Mouse (Mus musculus) G1E (cell line): Measurements from ENCODE around the gene Scaf11. TPM values are rescaled to one million over a fixed set of nuclear protein-coding genes. Genes with fewer than 3 reads are reported as not detected.

Source experiments
- ATAC-seq: 2 replicates; pipeline ENCODE4 v1.8.0; 2016; ENCODE audit warnings: mild to moderate bottlenecking; ENCODE audit not compliant: insufficient number of reproducible peaks, poor library complexity, low FRiP score, severe bottlenecking; ENCODE audit errors: extremely low read depth
- DNase-seq: peaks from one replicate; pipeline ENCODE4 v3.0.0; 2012; ENCODE audit warnings: low spot score
- H3K27me3 ChIP-seq: 2 replicates; pipeline ENCODE4 v1.6.1; 2012; ENCODE audit warnings: mild to moderate bottlenecking, low read length, inconsistent platforms; ENCODE audit not compliant: insufficient read depth
- H3K36me3 ChIP-seq: replicated peaks from 2 replicates; pipeline ENCODE3; 2012; ENCODE audit warnings: mild to moderate bottlenecking, inconsistent platforms
- H3K4me1 ChIP-seq: 2 replicates; pipeline ENCODE4 v1.6.1; 2012; ENCODE audit warnings: low read depth, low read length, inconsistent platforms, mixed read lengths; ENCODE audit not compliant: insufficient read depth
- H3K4me3 ChIP-seq: 2 replicates; pipeline ENCODE4 v1.5.1; 2012; ENCODE audit warnings: low read depth, mild to moderate bottlenecking, inconsistent platforms, low read length, moderate library complexity, mixed read lengths
- H3K9me3 ChIP-seq: replicated peaks from 2 replicates; pipeline ENCODE4 v1.6.1; 2012; ENCODE audit warnings: inconsistent platforms
- CTCF ChIP-seq: IDR thresholded peaks from 2 replicates; pipeline ENCODE4 v1.5.1; 2012; ENCODE audit warnings: low read depth, low read length, inconsistent platforms, mixed read lengths
- GATA1 ChIP-seq: IDR thresholded peaks from 2 replicates; pipeline ENCODE4 v1.6.1; 2012; ENCODE audit warnings: borderline replicate concordance, low read length, inconsistent platforms, mixed read lengths
- GATA2 ChIP-seq: IDR thresholded peaks from 2 replicates; pipeline ENCODE4 v1.6.1; 2012; ENCODE audit warnings: low read depth, low read length, inconsistent platforms, borderline replicate concordance
- POLR2AphosphoS5 ChIP-seq: IDR thresholded peaks from 2 replicates; pipeline ENCODE4 v1.6.1; 2012; ENCODE audit warnings: low read depth, low read length, inconsistent platforms; ENCODE audit not compliant: insufficient replicate concordance
- TAL1 ChIP-seq: conservative IDR thresholded peaks from 2 replicates; pipeline ENCODE4 v1.6.1; 2012; ENCODE audit warnings: low read depth, low read length, inconsistent platforms, mixed read lengths
- polyA plus RNA-seq: library from polyadenylated mRNA; stranded (reverse); fragments of >175 nt; gene quantifications from 2 replicates; pipeline ENCODE4 v1.2.3, GENCODE M21; 2012
- total RNA-seq, 2 experiments: library from RNA; stranded (forward) in 1 of 2; stranded (reverse) in 1 of 2; fragments of 200-1000 nt in 1 of 2; fragments of >200 nt in 1 of 2; fragmentation: Nextera tagmentation in 1 of 2; gene quantifications; 2 replicates each; pipeline ENCODE4 v1.2.3; 2014 to 2017

Gene Scaf11
- total and polyA plus RNA-seq, 3 experiments, result 47.9 to 206 (median 146) TPM

- Histone ChIP-seq H3K27me3 (no peaks in the 10 kb centered on the region), H3K9me3 (no peaks in the 10 kb centered on the region), H3K4me1 (0 out of 2 replicates have a peak, but pooled peaks cover 2% of the 10 kb centered on the region), H3K36me3 (peaks cover 91% of the 10 kb centered on the region), H3K4me3 (no peak overlapping the region)
- DNase-seq, result no peak
- no peak for ATAC-seq
- TF ChIP-seq TAL1, result no peak
- TF ChIP-seq CTCF, result no peak
- no peak for TF ChIP-seq GATA1
- no peak for TF ChIP-seq GATA2
- TF ChIP-seq POLR2AphosphoS5, result no peak
These were observed 88.0 kb downstream of the Scaf11 start for GRCm38 (mm10) chr15:96372628-96373027.

DNA sequence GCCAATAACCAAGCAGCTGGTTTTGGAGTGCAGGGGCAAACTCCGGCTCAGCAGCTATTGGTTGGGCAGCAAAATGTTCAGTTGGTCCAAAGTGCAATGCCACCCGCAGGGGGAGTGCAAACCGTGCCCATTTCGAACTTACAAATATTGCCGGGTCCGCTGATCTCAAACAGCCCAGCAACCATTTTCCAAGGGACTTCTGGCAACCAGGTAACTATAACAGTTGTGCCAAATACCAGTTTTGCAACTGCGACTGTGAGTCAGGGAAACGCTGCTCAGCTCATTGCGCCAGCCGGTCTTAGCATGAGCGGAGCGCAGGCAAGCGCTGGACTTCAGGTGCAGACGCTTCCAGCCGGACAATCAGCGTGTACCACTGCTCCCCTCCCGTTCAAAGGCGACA lies 89.3 kb downstream of the Scaf11 start:
- Histone ChIP-seq H3K4me1 (no peaks in the 10 kb centered on the region), H3K27me3 (no peaks in the 10 kb centered on the region), H3K4me3 (no peak overlapping the region), H3K9me3 (no peaks in the 10 kb centered on the region), H3K36me3 (peaks cover 88% of the 10 kb centered on the region)
- ATAC-seq, result no peak
- DNase-seq, result no peak
- no peak for TF ChIP-seq GATA1
- no peak for TF ChIP-seq TAL1
- no peak for TF ChIP-seq CTCF
- no peak for TF ChIP-seq GATA2
- no peak for TF ChIP-seq POLR2AphosphoS5

DNA sequence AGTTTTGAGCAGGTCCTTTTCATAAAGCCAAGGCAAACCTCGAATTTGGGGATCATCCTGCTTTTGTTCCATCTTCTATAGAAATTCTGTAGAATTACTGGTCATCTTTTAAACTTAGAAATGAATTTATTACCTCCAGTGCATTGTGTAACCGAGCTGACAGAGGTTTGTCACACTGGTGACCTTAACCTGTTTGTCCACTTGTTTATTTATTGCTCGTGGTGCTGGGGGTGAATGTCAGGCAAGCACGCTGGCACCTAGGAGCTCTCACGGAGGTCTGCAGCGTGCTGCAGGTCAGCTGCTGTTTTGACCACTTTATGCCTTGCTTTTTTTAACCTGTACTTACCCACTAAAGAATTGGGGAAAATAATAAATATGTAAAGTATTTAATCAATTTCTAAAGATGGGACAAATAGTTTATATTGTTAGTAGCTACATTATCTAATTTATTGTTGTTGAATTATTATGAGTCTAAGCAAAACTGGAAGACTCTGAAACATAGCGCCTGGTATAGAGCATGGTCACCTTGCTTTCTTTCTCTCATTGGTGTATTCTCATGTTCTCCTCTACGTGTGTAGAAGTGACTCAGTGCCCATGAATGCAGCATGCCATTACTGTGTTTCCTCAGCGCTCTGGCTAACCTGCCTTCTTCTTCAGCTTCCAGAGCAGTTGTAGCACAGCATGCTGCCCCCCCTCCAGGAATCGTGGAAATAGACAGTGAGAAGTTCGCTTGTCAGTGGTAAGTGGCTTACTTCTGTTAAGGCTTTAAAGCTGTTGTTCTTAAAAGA lies 94.3 kb downstream of the Scaf11 start:
- Histone ChIP-seq H3K4me3 (no peak overlapping the region), H3K27me3 (no peaks in the 10 kb centered on the region), H3K36me3 (peaks cover 95% of the 10 kb centered on the region), H3K4me1 (no peaks in the 10 kb centered on the region), H3K9me3 (no peaks in the 10 kb centered on the region)
- TF ChIP-seq TAL1 (no peak), POLR2AphosphoS5 (no peak), GATA2 (no peak), GATA1 (no peak), CTCF (no peak)
- no peak for ATAC-seq
- no peak for DNase-seq

- TF ChIP-seq TAL1 (no peak), CTCF (no peak), GATA2 (no peak), POLR2AphosphoS5 (no peak), GATA1 (no peak)
- Histone ChIP-seq H3K4me3 (no peak overlapping the region), H3K27me3 (no peaks in the 10 kb centered on the region), H3K9me3 (no peaks in the 10 kb centered on the region), H3K36me3 (peaks cover 94% of the 10 kb centered on the region), H3K4me1 (no peaks in the 10 kb centered on the region)
- ATAC-seq (no peak), DNase-seq (no peak)
These were observed 95.3 kb downstream of the Scaf11 start for GRCm38 (mm10) chr15:96365351-96365750.

Other genes starting within 250 kb of the Scaf11 start
- gene Arid2, start 173.3 kb downstream of the Scaf11 start, total RNA-seq (2014; fragmentation: Nextera tagmentation), result 95.3 and 100 TPM in 2 replicates
- 45.8 and 48.7 TPM in 2 replicates for gene Arid2, start 173.3 kb downstream of the Scaf11 start, total RNA-seq (2017)
- gene Arid2, start 173.3 kb downstream of the Scaf11 start, polyA plus RNA-seq, result 15.8 and 16.0 TPM in 2 replicates
- gene Slc38a1, start 182.1 kb upstream of the Scaf11 start, total RNA-seq (2014; fragmentation: Nextera tagmentation), result not detected in 2 replicates
- 0.17 and 0.55 TPM in 2 replicates for gene Slc38a1, start 182.1 kb upstream of the Scaf11 start, total RNA-seq (2017)
- gene Slc38a1, start 182.1 kb upstream of the Scaf11 start, polyA plus RNA-seq, result 0.01 TPM in 1 of 2 replicates, not detected in the other
- gene Slc38a2, start 238.9 kb upstream of the Scaf11 start, total RNA-seq (2014; fragmentation: Nextera tagmentation), result 139 and 146 TPM in 2 replicates
- 82.9 and 104 TPM in 2 replicates for gene Slc38a2, start 238.9 kb upstream of the Scaf11 start, total RNA-seq (2017)
- 23.6 and 24.1 TPM in 2 replicates for gene Slc38a2, start 238.9 kb upstream of the Scaf11 start, polyA plus RNA-seq